Mouse (Mus musculus) urinary bladder, postnatal 14 days (tissue): ENCODE measurements around the gene Gm6993.

ENCODE experiments used
- DNase-seq: peaks from one replicate; pipeline ENCODE4 v3.0.0; 2021; ENCODE audit warnings: low spot score

Gene Gm6993

GRCm38 (mm10) chr12:31271361-31272011, 30.9 kb downstream of the Gm6993 start:
- peak; percentile 67 for DNase-seq

DNA sequence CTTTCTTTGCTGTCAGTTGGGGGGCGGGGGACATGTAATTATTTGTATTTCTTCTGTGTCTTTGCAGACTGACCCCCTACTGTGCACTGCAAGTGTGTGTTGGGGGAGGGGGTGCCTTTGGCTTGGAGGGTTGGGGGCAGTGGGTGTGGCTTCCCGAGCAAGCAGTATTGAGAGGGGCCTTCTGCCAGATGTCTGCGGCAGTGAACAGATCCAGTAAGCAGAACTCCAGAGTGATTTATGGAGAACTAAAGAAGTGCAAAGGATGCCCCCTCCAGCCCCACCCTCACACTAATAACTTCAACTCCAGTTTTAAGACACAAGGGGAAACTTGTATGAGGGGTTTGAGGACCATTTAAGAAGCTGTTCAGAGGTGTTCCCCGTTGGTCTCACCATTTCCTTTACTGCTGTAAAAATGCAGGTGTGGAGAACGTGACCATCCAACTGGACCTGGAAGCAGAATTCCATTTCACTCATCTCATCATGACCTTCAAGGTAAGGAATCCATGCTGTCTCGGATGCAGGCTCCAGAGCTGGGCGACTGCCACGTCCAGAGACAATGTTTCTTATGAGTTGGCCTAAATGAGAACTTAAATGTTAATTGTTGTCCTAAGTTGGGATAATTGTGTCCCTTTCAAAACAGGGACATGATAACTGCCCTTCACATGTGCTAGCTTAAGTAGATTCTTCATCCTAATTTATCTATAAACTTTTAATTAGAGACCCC, 31.6 kb downstream of the Gm6993 start:
- no peak for DNase-seq

- DNase-seq: no peak
These were observed 32.3 kb downstream of the Gm6993 start for GRCm38 (mm10) chr12:31272846-31273245.

- no peak for DNase-seq
These were observed 33.1 kb downstream of the Gm6993 start for GRCm38 (mm10) chr12:31273646-31274045.

DNA sequence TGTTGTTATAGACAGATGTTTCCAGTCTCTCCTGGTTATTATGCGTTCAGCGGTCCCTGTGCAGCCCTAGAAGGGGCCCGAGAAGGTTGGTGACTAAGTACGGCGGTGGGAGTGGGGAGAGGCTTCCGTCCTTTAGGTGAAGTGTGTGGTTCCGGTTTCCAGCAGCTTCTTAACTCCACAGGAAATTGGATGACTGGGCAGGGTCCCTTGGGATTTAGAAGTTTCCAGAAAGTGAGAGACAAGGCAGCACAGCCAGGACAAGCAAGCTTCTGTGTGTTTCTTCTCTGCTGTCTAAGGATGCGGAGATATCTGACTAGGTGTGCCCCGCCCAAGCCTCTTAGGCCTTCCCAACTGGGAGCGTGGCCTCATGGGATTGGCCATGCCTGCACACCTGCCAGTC, 34.8 kb downstream of the Gm6993 start:
- DNase-seq: no peak

DNA sequence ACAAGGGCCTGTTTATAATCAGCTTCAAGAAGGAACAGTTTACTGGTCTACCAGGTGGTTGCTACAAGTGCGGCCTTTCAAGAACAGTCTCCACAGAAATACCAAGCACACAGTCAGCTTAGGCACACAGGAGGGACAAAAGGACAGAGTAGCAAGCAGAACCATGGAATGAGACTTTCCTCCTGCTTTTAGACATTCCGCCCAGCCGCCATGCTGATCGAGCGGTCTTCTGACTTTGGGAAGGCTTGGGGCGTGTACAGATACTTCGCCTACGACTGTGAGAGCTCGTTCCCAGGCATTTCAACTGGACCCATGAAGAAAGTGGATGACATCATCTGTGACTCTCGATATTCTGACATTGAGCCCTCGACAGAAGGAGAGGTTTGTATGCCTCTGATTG, 37.7 kb downstream of the Gm6993 start:
- no peak for DNase-seq

- no peak for DNase-seq
These were observed 39.7 kb downstream of the Gm6993 start for GRCm38 (mm10) chr12:31280318-31280717.

GRCm38 (mm10) chr12:31281100-31281591, 40.6 kb downstream of the Gm6993 start:
- DNase-seq: no peak

DNA sequence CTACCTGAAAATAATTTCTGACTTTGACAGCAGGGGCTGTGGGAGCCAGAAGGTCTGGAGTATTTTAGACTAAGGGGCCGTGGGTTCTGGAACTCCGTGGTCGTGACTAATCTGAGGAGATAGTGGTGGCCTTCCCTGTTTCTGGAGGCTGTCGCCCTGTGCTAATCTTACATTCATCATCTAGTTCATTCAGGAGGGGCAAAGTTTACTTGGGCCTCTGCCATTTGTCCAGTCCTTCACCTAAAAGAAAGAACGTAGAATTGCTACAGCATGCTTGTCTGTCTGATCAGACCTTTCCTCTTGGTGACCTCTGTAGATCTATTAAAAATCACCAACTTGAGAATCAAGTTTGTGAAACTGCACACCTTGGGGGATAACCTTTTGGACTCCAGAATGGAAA, 41.7 kb downstream of the Gm6993 start:
- no peak for DNase-seq

GRCm38 (mm10) chr12:31283131-31283530, 42.6 kb downstream of the Gm6993 start:
- no peak for DNase-seq

GRCm38 (mm10) chr12:31283617-31284136, 43.1 kb downstream of the Gm6993 start:
- DNase-seq: no peak

GRCm38 (mm10) chr12:31289046-31289445, 48.5 kb downstream of the Gm6993 start:
- no peak for DNase-seq
